Mouse (Mus musculus): ENCODE measurements at regions not wholly inside any gene's neighbourhood (a gene's known extent, or its start where the extent isn't known, plus 50 kb on each side); places are given as distances from the start of the nearest gene placed in this dataset.

DNA sequence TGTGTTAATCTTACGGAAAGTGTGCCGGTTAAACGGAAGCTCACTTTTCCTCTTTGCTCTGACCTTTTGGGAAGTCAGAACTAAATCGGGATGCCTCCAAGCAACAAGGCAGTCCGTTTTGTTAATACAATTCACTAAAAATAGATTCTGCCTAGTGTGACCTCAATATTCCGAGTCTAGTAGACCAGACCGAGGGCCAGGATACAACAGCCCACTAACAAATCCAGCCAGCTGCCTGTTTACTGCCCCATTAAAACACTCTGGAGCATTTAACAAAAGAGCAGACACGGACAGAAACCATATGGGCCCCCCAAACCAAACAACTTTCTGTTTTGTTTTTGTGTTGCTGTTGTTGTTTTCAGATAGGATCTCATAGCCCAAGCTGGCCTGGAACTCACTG is 127.1 kb upstream of the Nebl start:
- TF ChIP-seq POLR2A (IDR thresholded peaks at IDR 0.05; ENCODE audit: extremely low read depth, insufficient read depth, low read length): no peak
- no peak for TF ChIP-seq CTCF (IDR thresholded peaks at IDR 0.05; ENCODE audit: extremely low read depth, insufficient read depth, low read length)

Measured in cortical plate, adult 2 months (tissue).